Mouse (Mus musculus): ENCODE measurements around the gene Hmcn2. TPM values are rescaled to one million over a fixed set of nuclear protein-coding genes. Genes with fewer than 3 reads are reported as not detected.

Gene Hmcn2
- polyA plus RNA-seq, 1 experiment from 2014 or later, result 0.73 TPM

DNA sequence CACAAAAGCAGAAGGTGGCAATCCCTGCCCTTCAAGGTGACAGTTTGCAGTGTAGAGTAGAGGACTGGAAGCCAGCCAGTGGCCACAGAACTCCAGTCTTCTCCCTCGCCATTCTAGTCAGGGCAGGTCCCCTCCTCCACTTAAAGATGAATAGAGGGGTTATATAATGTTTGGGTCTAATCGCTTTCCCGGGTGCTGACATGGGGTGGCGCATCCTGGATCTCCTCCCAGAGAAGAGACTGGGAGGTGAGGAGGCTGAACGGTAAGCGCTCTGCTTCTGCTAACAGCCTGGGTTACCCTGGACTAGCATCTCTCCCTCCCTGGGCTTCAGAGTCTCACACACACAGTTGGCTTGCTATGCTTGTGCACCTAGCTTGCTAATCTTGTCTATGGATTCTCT lies 36.4 kb upstream of the Hmcn2 start:
- Histone ChIP-seq H3K27ac (replicated peaks in 1 of 2; ENCODE audit: control insufficient read depth in 1 of 2, insufficient read depth in 1 of 2, low read depth in 2 of 2, low read length in 2 of 2) (peak overlapping the region in 1 of 2 experiments; percentile 47; a peak in 1 of 4 replicates), H3K9me3 (ENCODE audit: control insufficient read depth, low read length) (no peaks in the 10 kb centered on the region), H3K9ac (ENCODE audit: low read length) (no peak overlapping the region), H3K4me2 (ENCODE audit: low read length) (no peak overlapping the region), H3K27me3 (ENCODE audit: control insufficient read depth, insufficient read depth, low read length) (no peaks in the 10 kb centered on the region), H3K4me3 (ENCODE audit: control insufficient read depth in 1 of 2, insufficient read depth in 1 of 2, low read depth in 1 of 2, low read length in 2 of 2) (no peak overlapping the region), H3K4me1 (ENCODE audit: control insufficient read depth in 2 of 2, insufficient read depth in 2 of 2, low read length in 2 of 2) (peaks cover 4 to 19% of the 10 kb centered on the region in 2 experiments; a peak in 3 of 4 replicates), H3K36me3 (ENCODE audit: control insufficient read depth, insufficient read depth, low read length) (peaks cover 37% of the 10 kb centered on the region)
- WGBS, result 50% methylated on average over 6 of the region's 6 CpGs
- ATAC-seq (ENCODE audit: insufficient number of reproducible peaks, insufficient read depth, low FRiP score, low read depth), result no peak

DNA sequence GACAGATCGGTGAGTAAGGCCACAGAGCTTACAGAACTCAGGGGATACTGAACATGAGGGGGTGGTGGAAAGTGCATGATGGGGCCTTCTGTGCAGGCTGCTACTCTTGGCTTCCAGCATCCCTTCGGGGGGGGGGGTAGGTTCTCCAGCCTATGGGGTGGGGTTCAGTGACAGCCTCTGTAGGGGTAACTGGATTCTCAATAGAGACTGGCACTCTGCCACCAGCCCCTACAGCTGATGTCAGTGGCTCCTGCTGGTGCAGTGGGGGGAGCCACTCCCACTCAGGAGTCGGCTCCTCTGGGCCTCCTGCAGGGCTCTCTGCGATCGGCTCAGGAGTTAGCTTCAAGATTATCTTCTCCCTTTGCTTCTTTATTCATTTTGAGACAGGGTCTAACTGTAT lies 35.7 kb upstream of the Hmcn2 start:
- Histone ChIP-seq H3K27me3 (ENCODE audit: control insufficient read depth, insufficient read depth, low read length) (no peaks in the 10 kb centered on the region), H3K9me3 (ENCODE audit: control insufficient read depth, low read length) (no peaks in the 10 kb centered on the region), H3K36me3 (ENCODE audit: control insufficient read depth, insufficient read depth, low read length) (peaks cover 42% of the 10 kb centered on the region), H3K9ac (ENCODE audit: low read length) (no peak overlapping the region), H3K4me3 (ENCODE audit: control insufficient read depth in 1 of 2, insufficient read depth in 1 of 2, low read depth in 1 of 2, low read length in 2 of 2) (no peak overlapping the region), H3K4me2 (ENCODE audit: low read length) (no peak overlapping the region), H3K27ac (replicated peaks in 1 of 2; ENCODE audit: control insufficient read depth in 1 of 2, insufficient read depth in 1 of 2, low read depth in 2 of 2, low read length in 2 of 2) (no peak overlapping the region), H3K4me1 (ENCODE audit: control insufficient read depth in 2 of 2, insufficient read depth in 2 of 2, low read length in 2 of 2) (peaks cover 4 to 19% of the 10 kb centered on the region in 2 experiments; a peak in 3 of 4 replicates)
- no peak for ATAC-seq (ENCODE audit: insufficient number of reproducible peaks, insufficient read depth, low FRiP score, low read depth)
- WGBS, result 57% methylated on average over 5 of the region's 5 CpGs

DNA sequence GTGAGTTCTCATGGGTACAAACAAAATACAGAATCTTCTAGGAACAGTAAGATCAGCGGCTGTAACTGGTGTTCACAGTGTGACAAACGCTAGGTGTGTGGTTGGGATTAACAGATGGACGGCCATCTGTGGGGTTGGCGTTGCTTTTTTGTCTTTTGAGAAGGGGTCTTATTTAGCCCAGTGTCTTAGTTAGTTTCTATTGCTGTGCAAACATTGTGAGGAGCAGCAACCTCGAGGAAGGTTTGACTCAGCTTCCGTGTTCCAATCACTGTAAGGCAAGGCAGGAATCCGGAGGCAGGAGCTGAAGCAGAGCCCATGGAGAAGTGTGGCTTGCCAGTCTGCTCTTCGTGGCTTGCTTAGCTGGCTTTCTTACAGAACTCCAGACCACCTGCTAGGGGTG lies 33.1 kb upstream of the Hmcn2 start:
- Histone ChIP-seq H3K4me3 (ENCODE audit: control insufficient read depth in 1 of 2, insufficient read depth in 1 of 2, low read depth in 1 of 2, low read length in 2 of 2) (no peak overlapping the region), H3K36me3 (ENCODE audit: control insufficient read depth, insufficient read depth, low read length) (peaks cover 68% of the 10 kb centered on the region)

GRCm38 (mm10) chr2:31282266-31282665 lies 31.9 kb upstream of the Hmcn2 start:
- Histone ChIP-seq H3K9ac (ENCODE audit: low read length) (no peak overlapping the region), H3K4me2 (ENCODE audit: low read length) (no peak overlapping the region), H3K27me3 (ENCODE audit: control insufficient read depth, insufficient read depth, low read length) (no peaks in the 10 kb centered on the region), H3K4me1 (ENCODE audit: control insufficient read depth in 2 of 2, insufficient read depth in 2 of 2, low read length in 2 of 2) (peaks cover 3 to 16% of the 10 kb centered on the region in 2 experiments; a peak in 3 of 4 replicates), H3K36me3 (ENCODE audit: control insufficient read depth, insufficient read depth, low read length) (peaks cover 70% of the 10 kb centered on the region), H3K4me3 (ENCODE audit: control insufficient read depth in 1 of 2, insufficient read depth in 1 of 2, low read depth in 1 of 2, low read length in 2 of 2) (no peak overlapping the region), H3K27ac (replicated peaks in 1 of 2; ENCODE audit: control insufficient read depth in 1 of 2, insufficient read depth in 1 of 2, low read depth in 2 of 2, low read length in 2 of 2) (no peak overlapping the region), H3K9me3 (ENCODE audit: control insufficient read depth, low read length) (no peaks in the 10 kb centered on the region)
- WGBS, result 49% methylated on average over 7 of the region's 7 CpGs
- ATAC-seq (ENCODE audit: insufficient number of reproducible peaks, insufficient read depth, low FRiP score, low read depth), result no peak

More for the DNA sequence above, 33.1 kb upstream of the Hmcn2 start:
- Histone ChIP-seq H3K9me3 (ENCODE audit: control insufficient read depth, low read length) (no peaks in the 10 kb centered on the region), H3K4me2 (ENCODE audit: low read length) (no peak overlapping the region), H3K9ac (ENCODE audit: low read length) (no peak overlapping the region), H3K27ac (replicated peaks in 1 of 2; ENCODE audit: control insufficient read depth in 1 of 2, insufficient read depth in 1 of 2, low read depth in 2 of 2, low read length in 2 of 2) (no peak overlapping the region), H3K27me3 (ENCODE audit: control insufficient read depth, insufficient read depth, low read length) (no peaks in the 10 kb centered on the region), H3K4me1 (ENCODE audit: control insufficient read depth in 2 of 2, insufficient read depth in 2 of 2, low read length in 2 of 2) (peaks cover 4 to 19% of the 10 kb centered on the region in 2 experiments; a peak in 3 of 4 replicates)
- 89% methylated on average over 8 of the region's 8 CpGs for WGBS
- ATAC-seq (ENCODE audit: insufficient number of reproducible peaks, insufficient read depth, low FRiP score, low read depth), result no peak

DNA sequence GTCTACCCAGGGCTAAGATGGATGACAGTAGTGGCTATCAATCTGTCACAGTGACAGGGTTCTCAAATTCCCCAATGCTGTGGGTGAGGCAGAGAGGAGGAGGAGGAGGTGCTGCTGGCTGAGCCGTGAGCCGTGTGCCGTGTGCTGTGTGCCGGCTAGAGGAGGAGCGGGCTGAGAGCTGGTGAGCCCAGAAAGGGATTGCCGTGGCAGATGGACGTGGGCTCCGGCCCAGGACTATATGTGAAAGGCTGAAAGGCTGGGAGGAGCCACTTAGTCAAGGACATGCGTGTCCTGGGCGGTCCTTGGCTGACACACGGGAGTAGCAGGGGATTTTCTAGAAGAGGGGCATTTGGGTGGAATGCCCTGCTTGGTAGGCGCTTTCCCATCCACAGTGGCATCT lies 31.3 kb upstream of the Hmcn2 start:
- Histone ChIP-seq H3K9me3 (ENCODE audit: control insufficient read depth, low read length) (no peaks in the 10 kb centered on the region), H3K27ac (replicated peaks in 1 of 2; ENCODE audit: control insufficient read depth in 1 of 2, insufficient read depth in 1 of 2, low read depth in 2 of 2, low read length in 2 of 2) (no peak overlapping the region), H3K4me1 (ENCODE audit: control insufficient read depth in 2 of 2, insufficient read depth in 2 of 2, low read length in 2 of 2) (peaks cover 0 to 10% of the 10 kb centered on the region in 2 experiments; a peak in 1 of 4 replicates), H3K36me3 (ENCODE audit: control insufficient read depth, insufficient read depth, low read length) (peaks cover 76% of the 10 kb centered on the region), H3K4me3 (ENCODE audit: control insufficient read depth in 1 of 2, insufficient read depth in 1 of 2, low read depth in 1 of 2, low read length in 2 of 2) (no peak overlapping the region), H3K27me3 (ENCODE audit: control insufficient read depth, insufficient read depth, low read length) (no peaks in the 10 kb centered on the region), H3K4me2 (ENCODE audit: low read length) (no peak overlapping the region), H3K9ac (ENCODE audit: low read length) (no peak overlapping the region)
- WGBS, result 92% methylated on average over 12 of the region's 12 CpGs
- ATAC-seq (ENCODE audit: insufficient number of reproducible peaks, insufficient read depth, low FRiP score, low read depth), result no peak

- Histone ChIP-seq H3K36me3 (ENCODE audit: control insufficient read depth, insufficient read depth, low read length) (peaks cover 93% of the 10 kb centered on the region), H3K4me2 (ENCODE audit: low read length) (no peak overlapping the region)
- WGBS, result 82% methylated on average over 5 of the region's 5 CpGs
These were observed 29.7 kb upstream of the Hmcn2 start for GRCm38 (mm10) chr2:31284531-31284930.

DNA sequence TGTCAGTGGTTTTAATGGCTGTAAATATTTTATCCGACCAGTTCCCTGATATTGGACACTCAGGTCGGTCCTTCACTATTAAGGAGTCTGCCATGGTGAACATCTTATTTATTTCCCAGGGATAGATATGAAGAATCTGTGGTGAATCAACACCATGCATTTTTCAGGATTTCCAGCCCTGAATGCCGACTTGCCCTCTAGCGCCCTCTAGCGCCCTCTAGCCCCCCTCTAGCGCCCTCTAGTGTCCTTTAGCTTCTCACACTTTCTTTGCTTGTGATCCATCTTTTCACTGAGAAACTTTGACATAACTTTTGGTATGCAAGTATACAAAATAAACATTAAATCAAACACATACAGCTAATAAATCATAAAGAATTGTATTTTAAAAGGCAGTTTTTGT lies 22.8 kb upstream of the Hmcn2 start:
- ATAC-seq (ENCODE audit: insufficient number of reproducible peaks, insufficient read depth, low FRiP score, low read depth), result no peak
- no peak overlapping the region for H3K4me2 ChIP-seq (ENCODE audit: low read length)
- H3K9me3 ChIP-seq (ENCODE audit: control insufficient read depth, low read length), result no peaks in the 10 kb centered on the region
- H3K36me3 ChIP-seq (ENCODE audit: control insufficient read depth, insufficient read depth, low read length), result peaks cover 67% of the 10 kb centered on the region
- no peak overlapping the region for H3K27ac ChIP-seq (replicated peaks in 1 of 2; ENCODE audit: control insufficient read depth in 1 of 2, insufficient read depth in 1 of 2, low read depth in 2 of 2, low read length in 2 of 2)
- no peak overlapping the region for H3K4me3 ChIP-seq (ENCODE audit: control insufficient read depth in 1 of 2, insufficient read depth in 1 of 2, low read depth in 1 of 2, low read length in 2 of 2)
- H3K4me1 ChIP-seq (ENCODE audit: control insufficient read depth in 2 of 2, insufficient read depth in 2 of 2, low read length in 2 of 2), result no peaks in the 10 kb centered on the region
- H3K27me3 ChIP-seq (ENCODE audit: control insufficient read depth, insufficient read depth, low read length), result no peaks in the 10 kb centered on the region
- 11% methylated on average over 6 of the region's 6 CpGs for WGBS
- H3K9ac ChIP-seq (ENCODE audit: low read length), result no peak overlapping the region

More at GRCm38 (mm10) chr2:31284531-31284930, 29.7 kb upstream of the Hmcn2 start:
- H3K4me3 ChIP-seq (ENCODE audit: control insufficient read depth in 1 of 2, insufficient read depth in 1 of 2, low read depth in 1 of 2, low read length in 2 of 2), result no peak overlapping the region
- no peaks in the 10 kb centered on the region for H3K9me3 ChIP-seq (ENCODE audit: control insufficient read depth, low read length)
- H3K4me1 ChIP-seq (ENCODE audit: control insufficient read depth in 2 of 2, insufficient read depth in 2 of 2, low read length in 2 of 2), result no peaks in the 10 kb centered on the region
- no peak overlapping the region for H3K9ac ChIP-seq (ENCODE audit: low read length)
- no peak for ATAC-seq (ENCODE audit: insufficient number of reproducible peaks, insufficient read depth, low FRiP score, low read depth)
- no peaks in the 10 kb centered on the region for H3K27me3 ChIP-seq (ENCODE audit: control insufficient read depth, insufficient read depth, low read length)
- H3K27ac ChIP-seq (replicated peaks in 1 of 2; ENCODE audit: control insufficient read depth in 1 of 2, insufficient read depth in 1 of 2, low read depth in 2 of 2, low read length in 2 of 2), result no peak overlapping the region

DNA sequence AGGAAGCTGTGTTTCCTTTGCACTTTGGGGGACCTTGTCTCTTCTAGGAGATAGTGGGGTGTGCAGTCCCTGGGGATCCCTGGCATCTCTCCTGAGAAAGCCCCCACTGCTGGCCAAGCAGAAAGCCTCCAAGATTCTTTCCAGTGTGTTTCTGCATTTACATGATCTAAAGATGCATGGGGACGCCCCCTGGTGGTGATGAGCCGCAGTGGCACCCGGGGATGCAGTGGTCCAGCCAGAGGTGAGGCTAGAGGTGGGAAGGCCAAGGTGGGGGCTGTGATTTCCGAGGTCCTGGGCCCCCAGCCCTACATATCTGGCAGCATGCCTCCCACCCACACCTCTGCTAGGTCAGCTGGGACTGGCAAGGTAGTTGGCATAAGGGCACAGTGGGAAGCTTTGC lies 19.2 kb upstream of the Hmcn2 start:
- Histone ChIP-seq H3K4me1 (ENCODE audit: control insufficient read depth in 2 of 2, insufficient read depth in 2 of 2, low read length in 2 of 2) (peaks cover 4 to 10% of the 10 kb centered on the region in 2 experiments), H3K27ac (replicated peaks in 1 of 2; ENCODE audit: control insufficient read depth in 1 of 2, insufficient read depth in 1 of 2, low read depth in 2 of 2, low read length in 2 of 2) (no peak overlapping the region), H3K9ac (ENCODE audit: low read length) (no peak overlapping the region), H3K4me2 (ENCODE audit: low read length) (no peak overlapping the region), H3K9me3 (ENCODE audit: control insufficient read depth, low read length) (no peaks in the 10 kb centered on the region), H3K36me3 (ENCODE audit: control insufficient read depth, insufficient read depth, low read length) (peaks cover 31% of the 10 kb centered on the region), H3K27me3 (ENCODE audit: control insufficient read depth, insufficient read depth, low read length) (no peaks in the 10 kb centered on the region), H3K4me3 (ENCODE audit: control insufficient read depth in 1 of 2, insufficient read depth in 1 of 2, low read depth in 1 of 2, low read length in 2 of 2) (no peak overlapping the region)
- no peak for ATAC-seq (ENCODE audit: insufficient number of reproducible peaks, insufficient read depth, low FRiP score, low read depth)
- WGBS, result 1% methylated on average over 4 of the region's 4 CpGs

Measured in heart, embryonic 14.5 days (tissue).